Mouse (Mus musculus) 3T3-L1 (cell line): ENCODE measurements around the gene Kctd2.
A peak's percentile ranks its signal among the peaks of the same experiment; 100 is the strongest.

Source experiments
- DNase-seq: peaks from one replicate; pipeline ENCODE4 v3.0.0-alpha.2; 2015; ENCODE audit warnings: low read depth, low spot score

Gene Kctd2

DNA sequence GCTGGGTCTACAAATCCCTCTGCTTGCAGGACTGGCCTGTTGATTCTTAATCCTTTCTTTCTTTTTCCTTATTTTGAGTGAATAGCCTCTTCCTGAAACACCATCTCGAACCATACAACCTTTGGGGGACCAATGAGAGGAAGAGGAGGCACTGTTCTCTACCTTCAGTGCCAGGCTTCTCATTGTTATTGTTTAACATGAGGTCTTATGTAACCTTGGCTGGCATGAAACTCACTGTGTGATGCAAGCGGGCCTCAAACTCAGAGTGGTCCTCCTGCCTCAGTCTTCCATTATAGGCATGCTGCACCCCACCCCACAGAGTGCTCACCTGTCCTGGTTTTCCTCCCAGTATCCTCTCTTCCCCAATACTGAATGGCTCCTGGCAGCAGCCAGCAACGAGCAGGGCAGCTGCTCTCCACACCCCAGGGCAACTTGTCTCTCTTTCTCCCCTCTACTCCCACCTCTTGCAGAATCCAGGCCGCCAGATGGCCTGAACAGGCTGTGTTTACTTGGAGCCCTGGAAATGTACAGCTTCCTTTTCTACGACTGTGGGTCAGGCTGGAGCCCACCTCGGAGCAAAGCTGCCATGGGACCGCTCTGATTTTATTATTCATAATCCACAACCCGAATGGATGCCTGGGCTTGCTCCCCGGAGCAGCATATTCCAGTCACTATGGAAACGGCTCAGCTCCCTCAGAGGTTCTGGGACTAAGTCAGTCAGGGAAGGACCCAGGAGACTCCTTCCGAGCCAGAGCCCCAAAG, 19.1 kb upstream of the Kctd2 start:
- no peak for DNase-seq

DNA sequence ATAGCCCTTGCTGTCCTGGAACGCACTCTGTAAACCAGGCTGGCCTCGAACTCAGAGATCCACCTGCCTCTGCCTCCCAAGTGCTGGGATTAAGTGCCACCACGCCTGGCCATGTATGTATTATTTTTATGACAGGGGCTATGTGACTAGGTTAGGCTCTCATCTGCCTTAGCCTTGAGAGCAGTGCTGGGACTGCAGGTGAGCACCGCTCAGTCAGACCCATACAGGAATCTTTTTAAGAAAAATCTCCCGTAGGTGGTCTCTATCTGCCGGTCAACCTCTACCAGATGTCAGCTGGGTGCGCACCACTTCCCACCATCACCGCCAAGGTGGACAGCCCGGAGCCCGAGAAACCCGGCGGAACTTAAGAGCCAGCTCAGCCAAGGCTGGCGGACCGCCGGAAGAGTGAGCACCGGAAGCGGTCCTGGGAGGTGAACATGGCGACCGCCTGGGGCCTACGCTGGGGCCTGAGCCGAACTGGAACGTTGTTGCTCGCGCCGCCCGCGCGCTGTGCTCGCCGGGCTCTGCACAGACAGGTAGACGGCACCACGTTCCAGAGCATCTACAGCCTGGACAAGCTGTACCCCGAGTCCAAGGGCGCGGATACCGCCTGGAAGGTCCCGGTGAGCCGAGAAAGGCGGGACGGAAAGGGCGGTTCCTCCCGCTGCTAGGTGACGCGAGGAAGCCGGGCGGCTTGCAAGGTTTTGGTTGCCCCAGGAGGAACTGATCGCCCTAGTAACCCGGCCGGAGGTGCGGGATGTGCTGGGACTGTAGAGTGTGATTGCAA, 16.4 kb upstream of the Kctd2 start, which contains the start of gene Mrpl58:
TSS of gene Mrpl58 (plus strand) at position 415 of the 787 bp plus-strand sequence.
- DNase-seq: peak; percentile 87

- no peak for DNase-seq
Measured at GRCm38 (mm10) chr11:115405723-115406122, 14.2 kb upstream of the Kctd2 start.

GRCm38 (mm10) chr11:115406858-115407401, 13.0 kb upstream of the Kctd2 start:
- DNase-seq: no peak

DNA sequence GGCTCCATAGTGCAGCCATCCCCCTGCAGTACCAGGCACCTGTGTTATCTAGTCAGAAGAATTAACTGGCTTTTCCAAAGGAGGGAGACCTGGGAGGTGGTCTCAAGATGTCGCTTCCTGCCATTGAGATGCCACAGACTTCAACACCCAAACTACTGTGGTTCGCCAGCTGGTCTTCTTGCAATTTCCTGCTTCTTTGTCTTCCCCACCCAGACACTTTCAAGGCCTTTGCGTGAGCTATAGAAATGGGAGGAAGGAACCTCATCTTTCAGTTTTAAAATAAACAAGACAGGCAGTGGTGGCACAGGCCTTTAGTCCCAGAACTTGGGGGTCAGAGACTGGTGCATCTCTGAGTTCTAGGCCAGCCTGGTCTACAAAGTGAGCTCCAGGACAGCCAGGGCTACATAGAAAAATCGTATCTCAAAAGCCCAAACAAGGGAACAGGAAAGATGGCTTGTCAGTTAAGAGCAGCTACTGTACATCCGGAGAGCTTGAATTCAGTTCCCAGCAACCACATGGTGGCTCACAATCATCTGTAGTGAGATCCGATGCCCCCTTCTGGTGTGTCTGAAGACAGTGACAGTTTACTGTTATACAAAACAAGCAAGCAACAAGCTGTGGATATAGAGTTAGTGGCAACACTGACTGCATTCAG, 11.5 kb upstream of the Kctd2 start:
- DNase-seq: no peak

DNA sequence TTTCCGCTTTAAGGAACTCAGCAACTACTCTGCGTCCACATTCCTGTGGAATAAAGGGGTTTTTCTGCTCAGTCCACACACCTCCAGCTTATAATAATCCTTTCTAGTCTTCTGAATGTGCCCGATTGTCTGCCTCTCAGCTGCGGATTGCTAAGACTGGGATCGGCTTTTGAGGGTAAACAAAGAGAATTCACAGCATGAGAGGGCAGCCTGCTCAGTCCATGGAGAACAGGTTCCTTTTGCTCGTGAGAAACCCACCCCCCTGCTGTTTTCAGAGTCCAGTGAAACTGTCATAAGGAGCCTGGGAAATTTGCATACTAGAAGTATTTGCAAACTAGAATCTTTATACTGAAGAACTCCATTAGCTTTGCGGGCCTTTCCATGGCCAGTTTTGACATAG, 10.4 kb upstream of the Kctd2 start:
- no peak for DNase-seq

DNA sequence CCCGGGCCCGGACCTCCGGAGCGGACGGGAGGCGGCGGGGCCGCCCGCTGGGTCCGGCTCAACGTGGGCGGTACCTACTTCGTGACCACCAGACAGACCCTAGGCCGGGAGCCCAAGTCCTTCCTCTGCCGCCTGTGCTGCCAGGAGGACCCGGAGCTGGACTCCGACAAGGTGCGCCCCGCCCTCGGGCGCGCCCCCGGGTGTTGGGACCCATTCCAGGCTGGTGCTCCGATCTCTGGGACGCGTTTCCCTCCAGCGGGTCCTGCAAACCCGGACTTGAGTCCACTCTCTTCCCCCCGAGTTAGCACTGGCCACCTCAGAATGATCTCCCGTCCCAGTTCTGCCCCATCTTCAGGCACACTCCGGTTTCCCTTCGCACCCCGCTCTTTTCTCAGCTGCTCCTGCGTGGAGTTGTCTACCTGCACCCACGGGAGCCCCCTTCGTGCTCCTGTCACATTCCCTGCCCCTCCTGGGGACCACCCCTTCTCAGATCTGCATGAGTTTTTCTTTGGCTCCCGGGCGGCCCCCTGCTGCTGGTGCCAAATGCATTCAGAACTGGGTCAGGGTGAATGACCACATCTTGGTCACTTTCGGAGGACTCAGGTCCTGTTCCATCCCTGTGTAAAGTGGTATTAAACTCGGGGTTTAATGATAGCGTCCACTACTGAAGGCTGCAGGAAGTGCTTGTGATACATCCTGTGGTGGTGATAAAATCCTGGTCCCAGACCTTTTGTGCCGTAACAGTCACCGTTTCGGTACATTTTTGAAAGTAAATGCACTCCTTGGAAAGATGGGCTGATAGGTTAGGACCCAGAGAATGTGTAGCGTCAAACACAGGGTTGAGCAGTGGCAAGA, 635 bp downstream of the Kctd2 start:
- DNase-seq: peak; percentile 57

- DNase-seq: no peak
Measured at GRCm38 (mm10) chr11:115421328-115421727, 1.4 kb downstream of the Kctd2 start.

DNA sequence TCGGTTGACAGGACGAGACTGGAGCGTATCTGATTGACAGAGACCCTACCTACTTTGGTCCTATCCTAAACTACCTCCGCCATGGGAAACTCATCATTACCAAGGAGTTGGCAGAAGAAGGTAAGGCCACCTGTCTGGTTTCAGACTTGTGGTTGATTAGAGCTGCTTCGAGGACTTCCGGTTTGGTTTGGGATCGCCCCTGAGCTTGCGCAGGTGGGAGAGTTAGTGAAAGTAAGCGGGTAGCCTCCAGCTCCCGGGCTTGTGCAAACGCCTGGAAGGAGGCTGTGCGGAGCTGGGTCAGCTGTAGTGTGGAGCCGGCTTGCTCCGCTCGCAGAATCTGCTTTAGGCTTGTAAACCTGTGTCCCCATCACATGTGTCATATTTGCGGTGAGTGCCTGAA, 2.0 kb downstream of the Kctd2 start:
- DNase-seq: no peak

DNA sequence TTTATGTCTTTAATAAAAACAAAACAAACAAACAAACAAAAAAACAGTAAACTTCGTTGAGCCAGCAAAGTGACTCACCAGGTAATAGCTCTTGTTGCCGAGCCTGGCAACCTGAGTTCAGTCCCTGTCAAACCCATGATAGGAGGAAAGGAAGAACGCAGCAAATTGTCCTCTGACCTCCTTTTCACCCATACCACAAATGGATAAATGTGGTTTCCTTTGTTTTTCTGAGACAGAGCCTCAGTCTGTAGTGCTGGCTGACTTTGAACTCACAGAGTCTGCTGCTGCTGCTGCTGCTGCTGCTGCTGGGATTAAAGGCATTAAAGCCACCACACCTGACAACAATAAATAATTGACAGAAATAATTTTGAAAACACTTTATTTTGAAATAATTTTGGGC, 3.2 kb downstream of the Kctd2 start:
- no peak for DNase-seq

DNA sequence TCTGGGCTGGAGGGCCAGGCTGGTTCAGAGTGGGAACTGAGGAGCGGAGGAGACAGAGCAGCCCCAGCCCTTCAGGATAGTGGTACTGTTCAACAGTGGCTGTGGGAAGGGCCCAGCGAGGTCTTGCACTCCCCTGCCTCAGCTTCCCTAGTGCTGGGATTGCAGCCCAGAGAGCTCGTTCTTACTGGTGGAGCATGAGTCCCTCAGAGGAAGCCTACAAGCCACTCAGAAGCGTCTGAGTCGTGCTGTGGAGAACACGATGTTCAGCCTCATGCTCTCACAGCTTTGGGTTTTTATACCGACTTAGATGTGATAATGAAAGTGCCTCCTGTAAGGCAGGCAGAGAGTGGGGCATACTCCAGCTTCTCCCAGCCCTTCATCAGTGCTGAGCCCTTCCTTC, 4.7 kb downstream of the Kctd2 start:
- DNase-seq: no peak

- no peak for DNase-seq
Measured at GRCm38 (mm10) chr11:115425671-115426070, 5.7 kb downstream of the Kctd2 start.

- DNase-seq: peak; percentile 81
Measured at GRCm38 (mm10) chr11:115427482-115428331, 7.8 kb downstream of the Kctd2 start.

DNA sequence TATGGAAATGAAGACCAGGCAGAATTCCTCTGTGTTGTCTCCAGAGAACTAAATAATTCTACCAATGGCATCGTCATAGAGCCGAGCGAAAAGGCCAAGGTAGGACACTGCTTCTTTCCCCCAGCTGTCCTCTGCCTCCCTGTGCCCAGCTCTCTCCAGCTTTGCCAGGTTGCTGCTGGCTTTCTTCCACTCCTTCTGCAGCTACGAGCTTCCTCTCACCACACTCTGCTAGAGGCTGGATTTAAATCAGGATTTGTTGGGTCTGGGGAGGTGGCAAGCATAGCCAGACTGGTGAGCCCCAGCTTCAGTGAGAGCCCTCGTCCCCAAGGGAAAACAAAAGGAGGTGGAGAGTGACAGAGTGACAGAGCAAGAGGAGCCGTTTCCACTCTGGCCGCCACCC, 9.4 kb downstream of the Kctd2 start:
- no peak for DNase-seq

GRCm38 (mm10) chr11:115430561-115430960, 10.6 kb downstream of the Kctd2 start:
- DNase-seq: no peak

DNA sequence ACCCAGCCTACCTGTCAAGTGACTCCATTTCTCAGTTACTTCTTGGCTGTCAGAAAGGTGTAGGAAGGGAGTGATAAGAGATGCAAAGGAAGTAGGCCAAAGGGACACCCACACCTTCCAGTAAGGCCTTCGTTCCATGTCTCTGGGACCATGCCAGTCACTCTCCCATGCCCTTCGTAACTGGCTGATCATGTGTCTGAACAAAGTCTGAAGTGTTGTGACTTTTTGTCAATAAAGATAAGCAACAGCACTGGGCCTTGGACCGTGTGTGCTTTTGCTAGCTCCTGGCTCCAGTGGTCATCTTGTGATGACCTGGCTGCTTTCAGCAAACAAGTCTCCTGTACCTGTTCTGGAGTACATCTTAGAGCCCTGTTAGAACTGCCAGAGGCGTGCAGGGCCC, 12.9 kb downstream of the Kctd2 start:
- no peak for DNase-seq

GRCm38 (mm10) chr11:115433342-115433741, 13.4 kb downstream of the Kctd2 start:
- no peak for DNase-seq

GRCm38 (mm10) chr11:115435596-115436337, 15.8 kb downstream of the Kctd2 start:
- DNase-seq: no peak

DNA sequence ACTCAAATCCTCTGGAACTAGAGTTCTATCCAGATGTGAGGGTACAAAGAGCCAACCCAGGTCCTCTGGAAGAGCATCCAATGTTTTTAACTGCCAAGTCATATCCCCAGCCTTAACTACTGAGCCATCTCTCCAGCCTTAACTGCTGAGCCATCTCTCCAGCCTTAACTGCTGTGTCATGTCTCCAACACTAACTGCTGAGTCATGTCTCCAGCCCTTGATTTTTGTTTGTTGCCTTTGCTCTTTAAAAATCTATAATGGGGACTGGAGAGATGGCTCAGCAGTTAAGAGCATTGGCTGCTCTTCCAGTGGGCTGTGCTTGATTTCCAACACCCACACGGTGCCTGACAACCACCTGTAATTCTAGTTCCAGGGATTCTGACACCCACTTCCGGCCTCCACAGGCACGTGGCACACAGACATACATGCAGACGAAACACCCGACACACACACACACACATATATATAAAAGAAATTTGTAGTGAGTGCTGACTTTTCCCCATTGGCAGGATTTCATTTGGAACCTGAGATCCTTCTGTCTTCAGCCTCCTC, 17.7 kb downstream of the Kctd2 start:
- peak; percentile 50 for DNase-seq
